Mouse (Mus musculus) embryonic fibroblast, embryonic 13.5 days (primary cell): ENCODE results near the gene Ugt1a9.

Experiments
- CTCF ChIP-seq: IDR thresholded peaks from 2 replicates; pipeline ENCODE4 v1.5.1; 2011; ENCODE audit warnings: mild to moderate bottlenecking, control low read depth, low read length, moderate library complexity, borderline replicate concordance; ENCODE audit not compliant: insufficient read depth
- POLR2A ChIP-seq: IDR thresholded peaks from 2 replicates; pipeline ENCODE4 v1.6.1; 2011; ENCODE audit warnings: low read depth, mild to moderate bottlenecking, control low read depth, low read length, moderate library complexity

- TF ChIP-seq POLR2A: no peak
- no peak for TF ChIP-seq CTCF
Measured at GRCm38 (mm10) chr1:88259643-88260024, 189.0 kb downstream of the Ugt1a9 start.
